Mouse (Mus musculus): ENCODE measurements around the gene Itpr1. TPM values are rescaled to one million over a fixed set of nuclear protein-coding genes. Genes with fewer than 3 reads are reported as not detected.
A peak's percentile ranks its signal among the peaks of the same experiment; 100 is the strongest.

Itpr1 gene
- total and polyA plus RNA-seq, 2 experiments = 6.9 to 55.0 TPM

GRCm38 (mm10) chr6:108216832-108217231 lies 3.9 kb downstream of the Itpr1 start:
- peaks cover 6% of the 10 kb centered on the region; the same call in 1 of the 2 replicates for H3K36me3 ChIP-seq (ENCODE audit: control insufficient read depth, insufficient read depth, low read length)
- 55% methylated on average over 8 of the region's 8 CpGs for WGBS
- peaks cover 28% of the 10 kb centered on the region for H3K79me2 ChIP-seq (ENCODE audit: control insufficient read depth, insufficient read depth, low read length)
- H3K9ac ChIP-seq (ENCODE audit: low read depth, low read length) = no peak overlapping the region
- no peak overlapping the region for H3K27ac ChIP-seq (replicated peaks; ENCODE audit: insufficient read depth, low read depth, low read length)
- DNase-seq (ENCODE audit: extremely low read depth, low read depth, low spot score) = peak; percentile 64
- no peaks in the 10 kb centered on the region for H3K27me3 ChIP-seq (ENCODE audit: control insufficient read depth, insufficient read depth, low read length)
- no peak for TF ChIP-seq POLR2A (IDR thresholded peaks at IDR 0.05; ENCODE audit: extremely low read depth, insufficient read depth, low read length)
- TF ChIP-seq CTCF (IDR thresholded peaks at IDR 0.05; ENCODE audit: low read depth, low read length) = no peak
- H3K4me1 ChIP-seq (ENCODE audit: control insufficient read depth, insufficient read depth, low read length) = peaks cover 8% of the 10 kb centered on the region; the same call in 1 of the 2 replicates
- H3K4me3 ChIP-seq (ENCODE audit: insufficient read depth, low read depth, low read length) = no peak overlapping the region

GRCm38 (mm10) chr6:108217987-108218386 lies 5.1 kb downstream of the Itpr1 start:
- TF ChIP-seq POLR2A (IDR thresholded peaks at IDR 0.05; ENCODE audit: extremely low read depth, insufficient read depth, low read length) (no peak), CTCF (IDR thresholded peaks at IDR 0.05; ENCODE audit: low read depth, low read length) (no peak)
- no peaks in the 10 kb centered on the region for H3K27me3 ChIP-seq (ENCODE audit: control insufficient read depth, insufficient read depth, low read length)
- peaks cover 7% of the 10 kb centered on the region; the same call in 1 of the 2 replicates for H3K4me1 ChIP-seq (ENCODE audit: control insufficient read depth, insufficient read depth, low read length)
- peaks cover 35% of the 10 kb centered on the region for H3K79me2 ChIP-seq (ENCODE audit: control insufficient read depth, insufficient read depth, low read length)
- no peak overlapping the region for H3K4me3 ChIP-seq (ENCODE audit: insufficient read depth, low read depth, low read length)
- peaks cover 6% of the 10 kb centered on the region; the same call in 1 of the 2 replicates for H3K36me3 ChIP-seq (ENCODE audit: control insufficient read depth, insufficient read depth, low read length)
- H3K27ac ChIP-seq (replicated peaks; ENCODE audit: insufficient read depth, low read depth, low read length) = no peak overlapping the region
- no peak for DNase-seq (ENCODE audit: extremely low read depth, low read depth, low spot score)
- WGBS = 94% methylated on average over 3 of the region's 3 CpGs
- H3K9ac ChIP-seq (ENCODE audit: low read depth, low read length) = no peak overlapping the region

GRCm38 (mm10) chr6:108222435-108222834 lies 9.5 kb downstream of the Itpr1 start:
- Histone ChIP-seq H3K27me3 (ENCODE audit: control insufficient read depth, insufficient read depth, low read length) (no peaks in the 10 kb centered on the region), H3K9ac (ENCODE audit: low read depth, low read length) (no peak overlapping the region), H3K36me3 (ENCODE audit: control insufficient read depth, insufficient read depth, low read length) (peaks cover 8% of the 10 kb centered on the region; the same call in 1 of the 2 replicates), H3K27ac (replicated peaks; ENCODE audit: insufficient read depth, low read depth, low read length) (no peak overlapping the region), H3K4me1 (ENCODE audit: control insufficient read depth, insufficient read depth, low read length) (peaks cover 1% of the 10 kb centered on the region; the same call in 1 of the 2 replicates), H3K4me3 (ENCODE audit: insufficient read depth, low read depth, low read length) (no peak overlapping the region), H3K79me2 (ENCODE audit: control insufficient read depth, insufficient read depth, low read length) (peaks cover 36% of the 10 kb centered on the region)
- 56% methylated on average over 5 of the region's 5 CpGs for WGBS
- TF ChIP-seq CTCF (IDR thresholded peaks at IDR 0.05; ENCODE audit: low read depth, low read length) = no peak
- TF ChIP-seq POLR2A (IDR thresholded peaks at IDR 0.05; ENCODE audit: extremely low read depth, insufficient read depth, low read length) = no peak
- DNase-seq (ENCODE audit: extremely low read depth, low read depth, low spot score) = no peak

- no peak overlapping the region for H3K4me3 ChIP-seq (ENCODE audit: insufficient read depth, low read depth, low read length)
- TF ChIP-seq POLR2A (IDR thresholded peaks at IDR 0.05; ENCODE audit: extremely low read depth, insufficient read depth, low read length) = no peak
- TF ChIP-seq CTCF (IDR thresholded peaks at IDR 0.05; ENCODE audit: low read depth, low read length) = no peak
- peaks cover 34% of the 10 kb centered on the region for H3K79me2 ChIP-seq (ENCODE audit: control insufficient read depth, insufficient read depth, low read length)
- peaks cover 8% of the 10 kb centered on the region; the same call in 1 of the 2 replicates for H3K36me3 ChIP-seq (ENCODE audit: control insufficient read depth, insufficient read depth, low read length)
- no peak overlapping the region for H3K9ac ChIP-seq (ENCODE audit: low read depth, low read length)
- WGBS = 87% methylated on average over 5 of the region's 5 CpGs
- H3K27ac ChIP-seq (replicated peaks; ENCODE audit: insufficient read depth, low read depth, low read length) = no peak overlapping the region
- no peaks in the 10 kb centered on the region for H3K27me3 ChIP-seq (ENCODE audit: control insufficient read depth, insufficient read depth, low read length)
- H3K4me1 ChIP-seq (ENCODE audit: control insufficient read depth, insufficient read depth, low read length) = peaks cover 3% of the 10 kb centered on the region
- no peak for DNase-seq (ENCODE audit: extremely low read depth, low read depth, low spot score)
These were observed 10.0 kb downstream of the Itpr1 start for GRCm38 (mm10) chr6:108222875-108223274.

- Histone ChIP-seq H3K36me3 (ENCODE audit: control insufficient read depth, insufficient read depth, low read length) (peaks cover 6% of the 10 kb centered on the region; the same call in 1 of the 2 replicates), H3K9ac (ENCODE audit: low read depth, low read length) (no peak overlapping the region), H3K79me2 (ENCODE audit: control insufficient read depth, insufficient read depth, low read length) (peaks cover 31% of the 10 kb centered on the region; the same call in 1 of the 2 replicates), H3K4me3 (ENCODE audit: insufficient read depth, low read depth, low read length) (no peak overlapping the region), H3K27ac (replicated peaks; ENCODE audit: insufficient read depth, low read depth, low read length) (no peak overlapping the region), H3K27me3 (ENCODE audit: control insufficient read depth, insufficient read depth, low read length) (no peaks in the 10 kb centered on the region), H3K4me1 (ENCODE audit: control insufficient read depth, insufficient read depth, low read length) (peaks cover 3% of the 10 kb centered on the region)
- TF ChIP-seq POLR2A (IDR thresholded peaks at IDR 0.05; ENCODE audit: extremely low read depth, insufficient read depth, low read length) = no peak
- no peak for TF ChIP-seq CTCF (IDR thresholded peaks at IDR 0.05; ENCODE audit: low read depth, low read length)
- DNase-seq (ENCODE audit: extremely low read depth, low read depth, low spot score) = no peak
- WGBS = 88% methylated on average over 4 of the region's 4 CpGs
These were observed 11.5 kb downstream of the Itpr1 start for GRCm38 (mm10) chr6:108224361-108224760.

GRCm38 (mm10) chr6:108225027-108225426 lies 12.1 kb downstream of the Itpr1 start:
- Histone ChIP-seq H3K4me1 (ENCODE audit: control insufficient read depth, insufficient read depth, low read length) (peaks cover 3% of the 10 kb centered on the region), H3K27me3 (ENCODE audit: control insufficient read depth, insufficient read depth, low read length) (no peaks in the 10 kb centered on the region), H3K4me3 (ENCODE audit: insufficient read depth, low read depth, low read length) (no peak overlapping the region), H3K36me3 (ENCODE audit: control insufficient read depth, insufficient read depth, low read length) (peaks cover 3% of the 10 kb centered on the region; the same call in 1 of the 2 replicates), H3K27ac (replicated peaks; ENCODE audit: insufficient read depth, low read depth, low read length) (0 out of 2 replicates have a peak overlapping the region, but pooled peaks have one; percentile 22), H3K9ac (ENCODE audit: low read depth, low read length) (no peak overlapping the region), H3K79me2 (ENCODE audit: control insufficient read depth, insufficient read depth, low read length) (peaks cover 25% of the 10 kb centered on the region; the same call in 1 of the 2 replicates)
- TF ChIP-seq POLR2A (IDR thresholded peaks at IDR 0.05; ENCODE audit: extremely low read depth, insufficient read depth, low read length) (no peak), CTCF (IDR thresholded peaks at IDR 0.05; ENCODE audit: low read depth, low read length) (no peak)
- 79% methylated on average over 2 of the region's 2 CpGs for WGBS
- no peak for DNase-seq (ENCODE audit: extremely low read depth, low read depth, low spot score)
